Mouse (Mus musculus): Measurements from ENCODE around the gene Slc9a4.
"Not testable (repeated sequence)": the region's sequence is repeated elsewhere in the genome, so short reads cannot be mapped to it uniquely, and the experiment has no call there.

The Slc9a4 gene

GRCm38 (mm10) chr1:40579784-40580183 lies at the start of gene Slc9a4:
Gene Slc9a4, plus strand, starts transcription at chr1:40580081.
- peak; percentile 55 for DNase-seq (ENCODE audit: low spot score)

GRCm38 (mm10) chr1:40537577-40537976 lies 42.3 kb upstream of the Slc9a4 start:
- no peak for DNase-seq (ENCODE audit: low spot score)

GRCm38 (mm10) chr1:40544650-40545049 lies 35.2 kb upstream of the Slc9a4 start:
- DNase-seq (ENCODE audit: low spot score) = peak; percentile 81

- DNase-seq (ENCODE audit: low spot score) = no peak
These were observed 33.2 kb upstream of the Slc9a4 start for GRCm38 (mm10) chr1:40546645-40547044.

GRCm38 (mm10) chr1:40547064-40547572 lies 32.8 kb upstream of the Slc9a4 start:
- no peak for DNase-seq (ENCODE audit: low spot score)

- no peak for DNase-seq (ENCODE audit: low spot score)
These were observed 32.1 kb upstream of the Slc9a4 start for GRCm38 (mm10) chr1:40547762-40548161.

GRCm38 (mm10) chr1:40569374-40569773 lies 10.5 kb upstream of the Slc9a4 start:
- DNase-seq (ENCODE audit: low spot score) = no peak

- DNase-seq (ENCODE audit: low spot score) = no peak
These were observed 388 bp downstream of the Slc9a4 start for GRCm38 (mm10) chr1:40580269-40580668.

- no peak for DNase-seq (ENCODE audit: low spot score)
These were observed 6.9 kb downstream of the Slc9a4 start for GRCm38 (mm10) chr1:40586776-40587175.

GRCm38 (mm10) chr1:40590931-40591330 lies 11.1 kb downstream of the Slc9a4 start:
- no peak for DNase-seq (ENCODE audit: low spot score)

- DNase-seq (ENCODE audit: low spot score) = no peak
These were observed 17.9 kb downstream of the Slc9a4 start for GRCm38 (mm10) chr1:40597822-40598221.

- not testable (repeated sequence) for DNase-seq (ENCODE audit: low spot score)
These were observed 19.8 kb downstream of the Slc9a4 start for GRCm38 (mm10) chr1:40599661-40600060.

- peak; percentile 47 for DNase-seq (ENCODE audit: low spot score)
These were observed 20.8 kb downstream of the Slc9a4 start for GRCm38 (mm10) chr1:40600394-40601327.

- no peak for DNase-seq (ENCODE audit: low spot score)
These were observed 21.6 kb downstream of the Slc9a4 start for GRCm38 (mm10) chr1:40601461-40601860.

- no peak for DNase-seq (ENCODE audit: low spot score)
These were observed 33.3 kb downstream of the Slc9a4 start for GRCm38 (mm10) chr1:40613219-40613618.

- DNase-seq (ENCODE audit: low spot score) = peak; percentile 21
These were observed 39.2 kb downstream of the Slc9a4 start for GRCm38 (mm10) chr1:40619093-40619492.

- no peak for DNase-seq (ENCODE audit: low spot score)
These were observed 40.0 kb downstream of the Slc9a4 start for GRCm38 (mm10) chr1:40619871-40620270.

- DNase-seq (ENCODE audit: low spot score) = no peak
These were observed 45.1 kb downstream of the Slc9a4 start for GRCm38 (mm10) chr1:40624954-40625353.

GRCm38 (mm10) chr1:40626954-40627353 lies 47.1 kb downstream of the Slc9a4 start:
- no peak for DNase-seq (ENCODE audit: low spot score)

- DNase-seq (ENCODE audit: low spot score) = no peak
These were observed 48.6 kb downstream of the Slc9a4 start for GRCm38 (mm10) chr1:40628443-40628842.

- no peak for DNase-seq (ENCODE audit: low spot score)
These were observed 52.7 kb downstream of the Slc9a4 start for GRCm38 (mm10) chr1:40632407-40633062.

GRCm38 (mm10) chr1:40634608-40635007 lies 54.7 kb downstream of the Slc9a4 start:
- DNase-seq (ENCODE audit: low spot score) = no peak

GRCm38 (mm10) chr1:40648234-40648633 lies 68.4 kb downstream of the Slc9a4 start:
- no peak for DNase-seq (ENCODE audit: low spot score)
